Mouse (Mus musculus) layer of hippocampus, postnatal 25 days (tissue): ENCODE measurements at regions not wholly inside any gene's neighbourhood (a gene's known extent, or its start where the extent isn't known, plus 50 kb on each side); places are given as distances from the start of the nearest gene placed in this dataset.

ENCODE experiments used
- DNase-seq, 2 experiments: peaks; one replicate each; pipeline ENCODE4 v3.0.0; 2022; ENCODE audit warnings: mixed read lengths in 2 of 2, low spot score in 1 of 2; ENCODE audit errors: extremely low spot score in 1 of 2

DNA sequence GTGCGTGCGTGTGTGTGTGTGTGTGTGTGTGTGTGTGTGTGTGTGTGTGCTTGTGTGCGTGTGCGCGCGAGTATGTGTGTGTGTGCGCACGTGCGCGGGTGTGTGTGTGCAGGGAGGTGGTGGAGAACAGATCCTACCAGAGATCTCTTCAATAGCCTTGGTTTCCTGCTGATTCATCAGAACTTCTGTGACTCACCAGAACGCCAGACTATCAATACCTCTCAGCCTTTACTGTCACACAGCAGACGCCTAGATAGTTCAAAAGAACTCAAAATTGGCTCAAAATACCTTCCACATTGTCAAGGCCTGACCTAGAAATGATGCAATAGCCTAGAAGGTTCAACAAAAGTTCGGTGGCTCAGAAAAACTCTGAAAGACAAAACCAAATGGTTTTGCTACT, 66.8 kb upstream of the C2cd4b start:
- DNase-seq, result no peak

DNA sequence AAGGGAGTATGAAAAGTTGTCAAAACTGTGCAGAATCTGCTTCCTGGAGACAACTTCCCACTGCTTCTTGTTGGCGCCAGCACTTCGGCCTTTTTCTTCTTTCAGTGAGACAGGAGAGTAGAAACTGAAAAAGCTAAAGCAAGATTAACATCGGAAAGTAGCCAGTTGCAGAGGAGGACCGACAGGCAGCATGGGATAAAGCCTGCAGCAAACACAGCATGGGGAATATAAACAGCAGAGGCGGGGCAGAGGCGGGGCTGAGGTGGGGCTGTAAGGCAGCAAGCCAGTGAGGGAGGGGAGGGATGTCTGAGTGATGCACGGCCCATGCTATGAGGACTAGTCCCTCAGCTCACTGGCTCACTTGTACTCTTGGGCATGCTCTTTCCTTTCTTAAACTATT, 65.5 kb upstream of the C2cd4b start:
- DNase-seq, result no peak

DNA sequence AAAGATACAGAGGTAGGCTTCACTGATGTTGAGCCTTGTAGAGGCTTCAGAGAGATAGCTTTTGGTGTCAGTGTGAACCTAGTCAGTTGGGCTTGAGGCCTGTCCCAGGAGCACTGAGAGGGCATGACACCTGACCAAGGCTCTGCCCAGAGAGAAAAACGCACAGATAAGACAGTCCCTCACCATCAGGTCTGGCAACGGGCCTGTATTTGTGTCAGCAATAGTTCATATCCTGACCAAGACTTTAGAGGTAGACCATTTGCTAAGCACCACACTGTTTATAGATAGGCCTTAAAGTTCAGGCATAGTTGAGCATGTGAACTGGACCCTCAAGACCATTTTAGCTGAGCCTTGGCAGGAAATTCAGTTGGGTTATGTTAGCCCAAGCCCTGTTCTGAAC, 60.4 kb upstream of the C2cd4b start:
- no peak for DNase-seq

DNA sequence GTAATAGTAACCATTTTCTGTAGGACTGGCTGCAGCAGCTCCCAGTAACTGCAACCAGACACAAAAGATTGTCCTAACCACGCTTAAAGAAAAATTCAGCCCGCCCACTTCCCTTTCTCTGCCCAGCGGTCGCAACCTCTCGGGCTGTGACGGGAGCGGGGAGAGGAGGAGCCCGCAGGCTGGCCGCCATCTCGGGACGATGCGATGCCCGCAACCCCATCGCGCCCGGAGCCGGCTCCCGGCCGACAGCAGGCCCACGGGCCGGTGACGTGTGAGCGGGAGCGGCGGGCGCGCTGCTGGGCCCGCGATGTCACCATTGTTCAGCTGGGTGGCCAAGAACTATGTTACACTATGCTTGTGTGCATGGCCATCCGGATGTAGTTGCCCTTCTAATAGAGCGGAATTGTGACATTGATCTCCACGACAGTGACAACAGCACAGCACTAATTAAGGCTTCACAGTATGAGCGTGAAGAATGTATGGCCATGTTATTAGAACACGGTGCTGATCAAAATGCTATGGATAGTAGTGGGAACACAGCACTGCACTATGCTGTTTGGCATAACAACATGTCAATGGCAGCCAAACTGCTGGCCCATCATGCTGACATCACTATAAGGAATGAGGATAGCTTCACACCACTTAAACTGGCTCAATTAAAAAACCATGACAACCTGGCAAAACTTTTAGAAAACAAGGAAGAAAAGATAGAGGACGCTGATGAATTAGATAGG, 59.2 kb upstream of the C2cd4b start:
- DNase-seq, result no peak

DNA sequence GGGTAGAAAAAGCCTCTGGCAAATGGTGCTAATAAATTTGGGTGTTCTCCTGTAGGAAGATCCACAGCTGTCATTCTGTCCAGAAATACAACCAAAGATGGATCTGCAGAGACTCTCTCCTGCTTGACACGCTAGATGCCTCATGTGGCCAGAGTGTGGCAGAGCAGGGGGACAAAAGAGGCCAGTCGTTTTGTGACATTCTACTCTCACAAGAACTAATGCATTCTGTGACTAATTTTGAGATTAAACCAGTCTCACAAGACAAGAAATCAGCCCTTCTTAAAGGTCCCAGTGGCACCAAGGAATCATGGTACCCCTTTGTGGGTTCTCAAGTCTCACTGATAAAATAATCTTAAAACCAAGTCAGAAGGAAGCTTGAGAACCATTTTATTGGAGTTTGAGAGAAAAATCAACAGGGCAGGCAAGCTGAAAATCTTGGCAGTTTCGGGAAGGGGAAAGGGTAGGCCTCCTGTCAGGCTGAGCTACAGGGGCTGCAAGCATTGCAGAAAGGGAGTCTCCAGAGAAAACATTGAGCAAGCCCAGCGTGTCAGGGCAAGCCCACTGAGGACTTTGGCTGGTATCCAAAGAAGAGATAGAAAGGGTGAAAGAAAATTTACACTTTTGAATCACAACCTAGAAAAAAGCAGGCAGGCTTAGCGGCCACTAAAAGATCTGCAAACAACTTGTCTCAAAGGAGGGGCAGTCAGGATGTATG, 50.8 kb upstream of the C2cd4b start:
- DNase-seq, result no peak
